Mouse (Mus musculus) cortical plate, adult 2 months (tissue): ENCODE results near the gene Aqp12.

Source experiments
- CTCF ChIP-seq: fragments of 200-500 bp; IDR thresholded peaks from 2 replicates; pipeline ENCODE4 v1.5.1; 2011; ENCODE audit warnings: mild to moderate bottlenecking, control low read depth, low read length; ENCODE audit not compliant: insufficient read depth; ENCODE audit errors: extremely low read depth
- POLR2A ChIP-seq: fragments of 200-500 bp; IDR thresholded peaks from 2 replicates; pipeline ENCODE4 v1.6.1; 2011; ENCODE audit warnings: mild to moderate bottlenecking, low read length, control low read depth; ENCODE audit not compliant: insufficient read depth; ENCODE audit errors: extremely low read depth

GRCm38 (mm10) chr1:93012103-93012585 is 6.0 kb downstream of the Aqp12 start:
- no peak for TF ChIP-seq POLR2A
- TF ChIP-seq CTCF: no peak
